Mouse (Mus musculus): ENCODE data around the gene Nkapl. TPM values are rescaled to one million over a fixed set of nuclear protein-coding genes. Genes with fewer than 3 reads are reported as not detected.
A peak's percentile ranks its signal among the peaks of the same experiment; 100 is the strongest.
"Not testable (repeated sequence)": the region's sequence is repeated elsewhere in the genome, so short reads cannot be mapped to it uniquely, and the experiment has no call there.

Gene Nkapl
- polyA plus RNA-seq (2012; rRNA removed), result 0.74 and 0.86 TPM in 2 replicates

GRCm38 (mm10) chr13:21468061-21469019 lies at the start of gene Nkapl:
Gene Nkapl, minus strand, starts transcription at chr13:21468509.
- DNase-seq (ENCODE audit: low read depth), result no peak

- DNase-seq (ENCODE audit: low read depth), result no peak
These were observed 37.9 kb upstream of the Nkapl start for GRCm38 (mm10) chr13:21506221-21506649.

- no peak for DNase-seq (ENCODE audit: low read depth)
These were observed 34.0 kb upstream of the Nkapl start for GRCm38 (mm10) chr13:21502296-21502695.

GRCm38 (mm10) chr13:21501182-21501581 lies 32.9 kb upstream of the Nkapl start, which contains the start of gene Gm11273:
Gene Gm11273, minus strand, starts transcription at chr13:21501418.
- not testable (repeated sequence) for DNase-seq (ENCODE audit: low read depth)

GRCm38 (mm10) chr13:21495080-21495479 lies 26.8 kb upstream of the Nkapl start, which contains the start of gene AK157302:
Gene AK157302, plus strand, starts transcription at chr13:21495223.
- no peak for DNase-seq (ENCODE audit: low read depth)

GRCm38 (mm10) chr13:21492847-21493246 lies 24.5 kb upstream of the Nkapl start:
- peak; percentile 96 for DNase-seq (ENCODE audit: low read depth)

- no peak for DNase-seq (ENCODE audit: low read depth)
These were observed 18.6 kb upstream of the Nkapl start for GRCm38 (mm10) chr13:21486881-21487280.

- DNase-seq (ENCODE audit: low read depth), result not testable (repeated sequence)
These were observed 10.7 kb upstream of the Nkapl start, which contains the start of the genes Zkscan4 and Gm10065 for GRCm38 (mm10) chr13:21478759-21479670. Gene Zkscan4, plus strand, starts transcription at chr13:21478907. Gene Gm10065, minus strand, starts transcription at chr13:21479441.

- no peak for DNase-seq (ENCODE audit: low read depth)
These were observed 4.1 kb upstream of the Nkapl start for GRCm38 (mm10) chr13:21472427-21472826.

- DNase-seq (ENCODE audit: low read depth), result no peak
These were observed 788 bp upstream of the Nkapl start for GRCm38 (mm10) chr13:21469097-21469496.

- DNase-seq (ENCODE audit: low read depth), result no peak
These were observed 973 bp downstream of the Nkapl start for GRCm38 (mm10) chr13:21467336-21467735.

- DNase-seq (ENCODE audit: low read depth), result not testable (repeated sequence)
These were observed 5.8 kb downstream of the Nkapl start for GRCm38 (mm10) chr13:21462516-21462915.

GRCm38 (mm10) chr13:21456347-21456746 lies 12.0 kb downstream of the Nkapl start:
- DNase-seq (ENCODE audit: low read depth), result no peak

GRCm38 (mm10) chr13:21454133-21454532 lies 14.2 kb downstream of the Nkapl start:
- DNase-seq (ENCODE audit: low read depth), result no peak

- DNase-seq (ENCODE audit: low read depth), result no peak
These were observed 14.9 kb downstream of the Nkapl start, which contains the start of gene Zscan26 for GRCm38 (mm10) chr13:21453449-21453848. Gene Zscan26, minus strand, starts transcription at chr13:21453730.

- no peak for DNase-seq (ENCODE audit: low read depth)
These were observed 15.3 kb downstream of the Nkapl start for GRCm38 (mm10) chr13:21453042-21453441.

GRCm38 (mm10) chr13:21447856-21448614 lies 20.3 kb downstream of the Nkapl start:
- DNase-seq (ENCODE audit: low read depth), result no peak

- DNase-seq (ENCODE audit: low read depth), result no peak
These were observed 21.5 kb downstream of the Nkapl start for GRCm38 (mm10) chr13:21446796-21447195.

- no peak for DNase-seq (ENCODE audit: low read depth)
These were observed 27.1 kb downstream of the Nkapl start for GRCm38 (mm10) chr13:21441207-21441572.

- DNase-seq (ENCODE audit: low read depth), result no peak
These were observed 27.7 kb downstream of the Nkapl start, which contains the start of gene Pgbd1 for GRCm38 (mm10) chr13:21440503-21441206. Gene Pgbd1, minus strand, starts transcription at chr13:21441058.

Measured in gonadal fat pad, adult 2 months (tissue).